Mouse (Mus musculus) brain, embryonic 14.5 days (tissue): ENCODE measurements around the gene Gmnn.
A peak's percentile ranks its signal among the peaks of the same experiment; 100 is the strongest.

Experiments
- CTCF ChIP-seq: fragments of 200-500 bp; IDR thresholded peaks from 2 replicates; pipeline ENCODE4 v1.5.1; 2012; ENCODE audit warnings: inconsistent platforms, mild to moderate bottlenecking, moderate library complexity, borderline replicate concordance; ENCODE audit not compliant: insufficient read depth, insufficient read length; ENCODE audit errors: extremely low read depth
- POLR2A ChIP-seq: fragments of 200-500 bp; IDR thresholded peaks from 2 replicates; pipeline ENCODE4 v1.6.1; 2012; ENCODE audit warnings: mild to moderate bottlenecking, inconsistent platforms, borderline replicate concordance; ENCODE audit not compliant: poor library complexity, insufficient read depth, insufficient read length, severe bottlenecking; ENCODE audit errors: extremely low read depth

GRCm38 (mm10) chr13:24713434-24714000 lies 48.2 kb downstream of the Gmnn start:
- TF ChIP-seq CTCF = peak; percentile 97
- TF ChIP-seq POLR2A = no peak
